Mouse (Mus musculus) kidney, postnatal 25 days (tissue): ENCODE data around the gene Akirin2.

ENCODE experiments used
- DNase-seq, 2 experiments: peaks; one replicate each; pipeline ENCODE4 v3.0.0; 2021; ENCODE audit warnings: mixed read lengths in 2 of 2

Gene Akirin2

DNA sequence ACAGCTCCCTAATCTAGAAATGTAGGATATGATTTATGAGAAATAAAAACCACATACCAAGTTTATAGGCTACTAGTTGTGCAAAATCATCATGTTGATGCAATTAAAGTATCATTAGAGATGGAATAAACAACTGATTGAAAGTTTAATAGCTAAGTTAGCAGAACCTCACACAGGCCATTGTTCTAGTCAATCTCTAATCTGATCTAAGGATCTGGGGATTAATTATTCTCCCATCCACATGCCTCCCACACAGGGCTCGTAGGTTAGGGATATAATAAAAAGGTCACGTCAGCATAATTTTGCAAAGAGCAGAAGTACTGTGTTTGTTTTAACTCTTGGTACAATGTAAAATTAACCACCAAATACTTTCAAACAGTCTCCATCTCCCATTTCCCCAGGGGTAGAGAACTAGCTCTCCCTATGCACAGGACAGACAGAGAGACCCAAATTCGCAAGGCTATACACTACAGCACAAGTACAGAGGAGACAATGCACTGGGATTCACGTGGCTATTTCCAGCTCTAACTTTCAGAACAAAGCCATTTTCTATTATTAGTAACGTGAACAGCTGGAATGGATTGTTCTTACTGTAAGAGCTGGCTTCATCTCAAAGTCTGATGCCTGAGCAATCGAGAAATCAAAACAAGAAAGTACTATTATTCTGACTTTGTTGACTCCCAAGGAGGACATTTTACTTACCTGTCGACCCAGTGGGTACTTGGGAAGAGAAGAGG, 34.3 kb downstream of the Akirin2 start:
- DNase-seq: no peak

DNA sequence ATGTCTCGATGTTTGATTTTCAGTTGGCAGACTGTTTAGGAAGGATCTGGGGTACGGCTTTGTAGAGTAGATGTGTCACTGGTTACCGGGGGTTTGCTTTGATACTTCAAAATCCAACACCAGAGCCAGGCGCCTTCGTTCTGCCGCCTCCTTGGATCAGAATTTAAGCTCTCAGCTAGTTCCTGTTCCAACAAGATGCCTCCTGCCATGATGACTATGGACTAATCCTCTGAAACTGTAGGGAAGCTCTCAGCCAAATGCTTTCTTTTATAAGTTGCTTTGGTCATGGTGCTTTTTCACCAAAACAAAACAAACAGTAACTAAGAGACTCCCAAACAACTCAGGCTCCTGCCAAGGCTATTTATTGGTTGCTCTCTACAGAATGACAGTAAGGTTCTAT, 52.4 kb downstream of the Akirin2 start:
- DNase-seq: no peak

DNA sequence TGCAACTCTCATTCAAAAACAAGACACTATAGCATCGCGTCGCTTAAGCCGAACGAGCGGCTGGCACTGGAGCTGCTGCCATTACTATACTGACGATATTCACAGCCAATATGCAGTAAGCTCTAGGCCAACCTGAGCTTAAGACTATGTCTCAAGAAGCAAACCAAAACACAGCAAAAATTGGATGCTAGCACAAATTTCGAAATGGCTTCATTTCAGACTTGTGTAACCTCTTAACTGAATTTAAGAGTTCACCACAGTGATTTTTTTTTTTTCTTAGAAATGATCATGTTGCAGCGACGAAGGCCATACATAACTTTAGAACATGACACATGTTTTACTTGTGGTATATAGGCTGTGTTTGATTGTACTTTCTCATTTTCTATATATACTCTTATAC, 55.9 kb downstream of the Akirin2 start:
- DNase-seq: no peak

DNA sequence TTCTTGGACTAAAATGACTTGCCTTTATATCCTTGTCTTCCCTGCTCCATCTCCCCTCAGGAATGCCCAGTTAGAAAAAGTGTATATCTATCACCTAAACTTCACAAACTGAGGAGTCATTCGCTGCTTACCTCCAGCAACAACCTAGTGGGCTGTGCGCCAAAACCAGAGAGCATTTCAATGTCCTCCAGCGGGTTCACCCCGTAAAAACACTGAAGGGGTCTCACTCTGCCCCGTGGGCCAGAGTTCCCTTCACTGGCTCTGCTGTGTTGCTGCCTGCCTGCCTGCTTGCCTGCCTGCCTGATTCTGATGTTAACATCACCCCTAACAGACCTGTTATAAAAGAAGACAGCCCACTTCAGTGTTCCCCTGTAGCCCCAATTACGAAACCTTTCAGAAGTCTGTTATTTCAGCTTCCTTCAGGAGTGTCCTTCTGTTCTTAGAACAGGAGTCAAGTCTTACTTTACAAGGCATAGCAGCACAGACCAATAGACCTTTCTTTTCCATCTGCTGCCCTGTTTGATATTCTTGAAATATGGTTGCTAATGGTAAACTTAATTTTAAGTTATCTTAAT, 62.9 kb downstream of the Akirin2 start:
- peak; percentile 65 to 82 for DNase-seq

DNA sequence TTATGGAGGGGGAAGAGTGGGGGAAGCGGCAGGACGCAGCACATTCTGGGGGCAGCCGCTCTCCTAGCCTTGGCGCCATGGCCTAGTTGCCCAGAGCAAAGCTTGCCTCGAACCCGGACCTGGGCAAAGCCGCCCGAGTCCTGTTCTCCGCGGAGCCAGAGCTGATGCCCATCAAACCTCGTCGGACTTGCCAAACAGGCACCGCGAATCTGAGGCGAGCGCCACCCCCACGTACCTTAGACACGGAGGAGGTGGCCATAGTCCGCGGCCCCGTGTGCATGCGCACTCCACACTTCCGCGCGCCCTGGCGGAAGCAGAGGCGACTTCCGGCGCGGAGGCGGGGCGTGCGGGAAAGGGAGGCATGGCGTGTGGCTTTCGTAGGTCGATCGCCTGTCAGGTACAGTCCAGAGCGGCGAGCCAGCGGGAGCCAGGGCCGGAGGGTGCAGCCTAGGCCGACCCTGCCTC, 63.9 kb downstream of the Akirin2 start, which contains the start of the genes Orc3 and Rars2:
Orc3 (minus strand) TSS at position 315 of the 465 bp plus-strand sequence.
Rars2 (plus strand) TSS at position 328 of the 465 bp plus-strand sequence.
- DNase-seq: peak; percentile 92 to 97

DNA sequence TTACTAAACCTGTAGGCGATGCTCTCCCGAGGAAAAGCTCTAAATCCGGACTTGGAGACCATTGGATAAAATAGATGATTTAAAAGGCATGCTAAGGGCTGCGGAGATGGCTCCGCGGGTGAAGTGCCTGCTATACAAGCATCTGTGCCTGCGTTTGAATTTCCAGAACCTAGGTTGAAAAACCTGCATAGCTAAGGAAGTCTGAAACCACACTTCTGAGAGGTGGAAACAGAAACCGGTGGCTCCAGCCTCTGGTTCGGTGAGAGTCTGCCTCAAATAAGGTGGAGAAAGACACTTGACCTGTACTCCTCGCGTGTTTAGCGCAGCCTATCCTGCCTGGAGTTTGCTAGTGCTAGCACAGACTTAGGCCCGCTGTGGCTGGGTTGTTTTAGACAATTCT, 64.6 kb downstream of the Akirin2 start:
- DNase-seq: peak; percentile 15 to 43

DNA sequence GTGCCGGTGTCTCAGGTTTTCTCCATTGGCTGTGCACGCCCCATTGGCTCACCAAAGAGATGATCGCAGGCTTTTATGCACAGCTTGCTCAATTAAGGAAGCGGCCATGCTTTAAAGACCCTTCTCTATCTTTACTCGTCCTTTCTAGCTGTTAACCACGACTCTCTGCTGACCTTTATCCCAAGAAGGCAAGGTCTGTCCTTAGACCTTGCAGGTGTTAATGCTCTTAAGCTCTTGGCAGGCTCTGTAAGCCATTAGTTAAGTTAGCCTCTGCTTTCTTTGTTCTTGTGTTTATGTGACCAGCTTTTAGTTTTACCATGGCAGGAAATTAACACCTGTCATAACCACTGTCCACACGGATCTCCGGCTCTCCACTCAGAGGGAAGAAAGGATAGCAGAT, 65.4 kb downstream of the Akirin2 start:
- peak in 1 of 2 experiments; percentile 9 for DNase-seq
